Mouse (Mus musculus): ENCODE results near the gene Vstm2l. TPM values are rescaled to one million over a fixed set of nuclear protein-coding genes. Genes with fewer than 3 reads are reported as not detected.

Vstm2l gene
- polyA plus RNA-seq, 1 experiment from 2014 or later, result 0.74 TPM

DNA sequence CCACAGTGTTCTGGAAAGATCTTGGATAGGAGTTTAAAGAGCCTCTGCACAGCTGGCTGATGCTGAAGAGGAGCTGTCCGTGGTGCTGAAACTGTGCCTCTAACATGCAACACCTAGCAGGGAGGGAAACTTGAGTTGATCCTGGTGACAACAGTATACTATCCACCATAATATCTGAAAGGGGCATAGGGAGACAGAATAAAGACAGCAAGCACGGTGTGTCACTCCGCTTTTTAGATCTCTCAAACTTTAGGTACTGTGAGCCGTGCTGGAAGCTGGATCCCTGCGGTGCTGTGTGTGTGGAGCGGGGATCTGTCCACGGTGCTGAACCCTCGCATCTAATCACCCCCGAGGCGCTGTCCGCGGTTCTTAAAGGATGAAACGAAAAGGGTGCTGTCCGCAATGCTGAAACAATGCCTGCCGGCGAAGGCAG is 1.2 kb upstream of the Vstm2l start:
- peak; percentile 70; the same call in 1 of the 2 replicates for ATAC-seq (replicated peaks; ENCODE audit: low FRiP score)
- H3K9ac ChIP-seq, result no peak overlapping the region
- peaks cover 11% of the 10 kb centered on the region for H3K4me1 ChIP-seq
- H3K27ac ChIP-seq, result no peak overlapping the region
- H3K4me3 ChIP-seq (replicated peaks), result no peak overlapping the region
- H3K36me3 ChIP-seq, result no peaks in the 10 kb centered on the region
- H3K4me2 ChIP-seq, result no peak overlapping the region
- peaks cover 53% of the 10 kb centered on the region for H3K27me3 ChIP-seq
- no peaks in the 10 kb centered on the region for H3K9me3 ChIP-seq (replicated peaks)
- 1% methylated on average over 16 of the region's 16 CpGs for WGBS

DNA sequence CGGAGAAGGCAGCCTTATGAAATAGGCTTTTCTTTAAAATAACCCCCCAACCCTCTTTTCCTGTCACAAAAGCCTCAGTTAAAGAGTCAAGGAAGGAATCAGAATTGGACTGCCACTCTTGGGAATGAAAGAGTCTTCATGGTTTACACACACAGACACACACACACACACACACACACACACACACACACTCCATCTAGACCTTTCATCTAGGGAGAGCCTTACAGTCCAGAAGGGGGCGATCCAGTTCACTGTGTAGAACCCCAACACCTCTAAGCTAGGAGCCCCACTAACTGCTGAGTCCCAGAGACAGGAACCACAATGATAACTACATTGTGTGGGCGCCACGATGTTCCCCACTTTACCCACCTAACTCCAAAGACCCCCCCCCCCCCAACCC is 748 bp upstream of the Vstm2l start:
- no peak for ATAC-seq (replicated peaks; ENCODE audit: low FRiP score)
- Histone ChIP-seq H3K4me1 (peaks cover 11% of the 10 kb centered on the region), H3K9me3 (replicated peaks) (no peaks in the 10 kb centered on the region), H3K4me2 (peak overlapping the region; percentile 68; the same call in 1 of the 2 replicates), H3K27me3 (peaks cover 56% of the 10 kb centered on the region), H3K27ac (no peak overlapping the region), H3K36me3 (no peaks in the 10 kb centered on the region), H3K4me3 (replicated peaks) (no peak overlapping the region), H3K9ac (no peak overlapping the region)
- WGBS, result 3% methylated on average over 4 of the region's 4 CpGs

DNA sequence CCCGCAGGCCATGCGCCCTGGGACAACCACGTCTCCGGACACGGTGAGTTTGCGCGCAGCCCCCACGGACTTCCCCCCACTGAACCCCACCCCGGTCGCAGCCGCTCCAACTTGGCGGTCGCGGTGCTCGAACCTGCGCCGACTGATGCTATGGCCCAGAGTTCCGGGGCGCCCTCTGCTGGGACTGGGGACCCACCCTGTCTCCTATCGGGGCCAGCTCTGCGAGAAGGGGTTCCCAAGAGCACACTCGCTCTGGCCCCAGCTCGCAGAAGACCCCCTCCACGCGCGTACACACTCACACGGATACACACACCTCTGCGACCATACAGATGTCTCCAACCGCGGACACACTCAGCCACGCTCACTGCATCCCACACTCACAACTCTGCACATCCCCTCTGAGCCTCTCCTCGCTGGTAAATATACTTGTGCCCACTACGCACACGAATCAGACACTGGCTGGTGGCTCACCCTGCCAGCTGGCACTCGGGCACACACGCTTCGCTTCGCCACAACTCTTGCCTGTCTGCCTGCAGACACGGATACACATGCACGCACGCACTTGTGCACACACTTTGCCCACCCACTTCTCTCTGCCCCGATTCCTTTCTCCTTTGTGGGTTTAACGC is 550 bp downstream of the Vstm2l start:
- ATAC-seq (replicated peaks; ENCODE audit: low FRiP score), result no peak
- 39% methylated on average over 43 of the region's 43 CpGs for WGBS
- peaks cover 11% of the 10 kb centered on the region for H3K4me1 ChIP-seq
- H3K27me3 ChIP-seq, result peaks cover 66% of the 10 kb centered on the region
- no peaks in the 10 kb centered on the region for H3K9me3 ChIP-seq (replicated peaks)
- peak overlapping the region; percentile 68 for H3K4me2 ChIP-seq
- peak overlapping the region; percentile 41 for H3K4me3 ChIP-seq (replicated peaks)
- H3K27ac ChIP-seq, result no peak overlapping the region
- no peaks in the 10 kb centered on the region for H3K36me3 ChIP-seq
- no peak overlapping the region for H3K9ac ChIP-seq

DNA sequence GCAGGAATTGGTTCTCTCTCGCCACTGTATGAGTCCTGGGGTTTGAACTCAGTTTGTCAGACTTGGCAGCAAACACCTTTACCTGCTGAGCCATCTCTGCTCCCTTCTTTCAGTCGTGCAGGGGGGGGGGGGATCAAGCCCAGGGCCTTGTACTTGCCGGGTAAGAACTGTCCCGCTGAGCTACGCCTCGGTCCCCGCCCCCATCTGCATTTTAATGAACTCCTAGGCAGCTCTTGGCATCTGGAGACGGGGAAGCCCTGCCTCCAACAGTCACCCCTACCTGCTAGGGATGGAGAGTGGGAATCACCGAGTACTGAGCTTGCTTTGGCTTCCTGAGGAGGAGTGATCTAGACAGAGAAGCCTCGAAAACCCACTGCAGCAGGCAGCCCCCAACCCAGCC is 4.1 kb downstream of the Vstm2l start:
- Histone ChIP-seq H3K27ac (no peak overlapping the region), H3K36me3 (no peaks in the 10 kb centered on the region), H3K4me2 (no peak overlapping the region), H3K9ac (no peak overlapping the region), H3K4me3 (replicated peaks) (no peak overlapping the region), H3K4me1 (peaks cover 22% of the 10 kb centered on the region), H3K9me3 (replicated peaks) (no peaks in the 10 kb centered on the region), H3K27me3 (peaks cover 82% of the 10 kb centered on the region)
- ATAC-seq (replicated peaks; ENCODE audit: low FRiP score), result no peak
- 17% methylated on average over 10 of the region's 10 CpGs for WGBS

DNA sequence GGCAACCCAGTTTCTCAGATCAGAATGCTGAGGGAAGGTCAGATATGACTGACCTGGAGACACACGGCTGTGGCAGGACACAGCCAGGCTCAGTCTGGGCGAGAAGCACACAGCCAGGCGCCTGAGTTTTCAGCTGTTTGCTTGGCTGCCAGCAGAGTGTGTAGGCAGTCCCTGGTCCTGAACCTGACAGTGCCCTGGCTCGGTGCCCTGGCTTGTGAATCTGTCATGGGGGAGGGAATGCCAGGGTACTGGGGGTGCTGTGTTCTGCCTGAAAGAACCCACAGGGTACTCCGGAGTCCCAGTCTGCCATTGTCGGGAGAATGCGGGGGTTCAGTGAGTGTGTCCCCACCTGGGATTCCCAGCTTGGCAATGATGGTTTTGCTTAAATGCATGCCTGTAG is 7.1 kb downstream of the Vstm2l start:
- Histone ChIP-seq H3K4me2 (no peak overlapping the region), H3K4me3 (replicated peaks) (no peak overlapping the region), H3K9me3 (replicated peaks) (no peaks in the 10 kb centered on the region), H3K9ac (no peak overlapping the region), H3K4me1 (peaks cover 26% of the 10 kb centered on the region), H3K36me3 (no peaks in the 10 kb centered on the region), H3K27me3 (peaks cover 61% of the 10 kb centered on the region), H3K27ac (no peak overlapping the region)
- WGBS, result 66% methylated on average over 7 of the region's 7 CpGs
- ATAC-seq (replicated peaks; ENCODE audit: low FRiP score), result no peak

DNA sequence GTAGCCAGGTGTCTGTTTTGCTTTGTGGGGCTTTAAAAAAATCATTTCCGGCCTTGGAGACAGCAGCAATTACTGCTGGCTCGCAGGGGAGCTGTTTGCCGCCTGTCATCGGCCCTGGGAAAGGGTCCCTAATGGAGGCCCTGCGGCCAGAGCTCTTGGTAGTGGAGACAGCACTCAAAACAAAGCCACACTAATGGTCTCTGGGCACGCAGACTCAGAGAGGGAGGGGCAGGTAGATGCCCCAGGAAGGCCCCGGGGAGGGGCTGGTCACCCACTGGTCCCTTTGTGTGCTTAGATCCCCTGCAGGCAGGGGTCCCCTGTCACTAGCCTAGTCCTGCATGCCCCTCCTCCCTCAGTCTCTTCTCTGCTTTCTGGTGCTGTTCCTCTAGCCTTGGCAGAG is 9.0 kb downstream of the Vstm2l start:
- no peaks in the 10 kb centered on the region for H3K36me3 ChIP-seq
- H3K9me3 ChIP-seq (replicated peaks), result no peaks in the 10 kb centered on the region
- 0 out of 2 replicates have a peak overlapping the region, but pooled peaks have one; percentile 4 for H3K27ac ChIP-seq
- H3K4me1 ChIP-seq, result peaks cover 39% of the 10 kb centered on the region
- H3K27me3 ChIP-seq, result peaks cover 55% of the 10 kb centered on the region
- H3K9ac ChIP-seq, result no peak overlapping the region
- no peak overlapping the region for H3K4me3 ChIP-seq (replicated peaks)
- peak overlapping the region; percentile 3; the same call in 1 of the 2 replicates for H3K4me2 ChIP-seq
- 3% methylated on average over 7 of the region's 7 CpGs for WGBS
- no peak for ATAC-seq (replicated peaks; ENCODE audit: low FRiP score)

DNA sequence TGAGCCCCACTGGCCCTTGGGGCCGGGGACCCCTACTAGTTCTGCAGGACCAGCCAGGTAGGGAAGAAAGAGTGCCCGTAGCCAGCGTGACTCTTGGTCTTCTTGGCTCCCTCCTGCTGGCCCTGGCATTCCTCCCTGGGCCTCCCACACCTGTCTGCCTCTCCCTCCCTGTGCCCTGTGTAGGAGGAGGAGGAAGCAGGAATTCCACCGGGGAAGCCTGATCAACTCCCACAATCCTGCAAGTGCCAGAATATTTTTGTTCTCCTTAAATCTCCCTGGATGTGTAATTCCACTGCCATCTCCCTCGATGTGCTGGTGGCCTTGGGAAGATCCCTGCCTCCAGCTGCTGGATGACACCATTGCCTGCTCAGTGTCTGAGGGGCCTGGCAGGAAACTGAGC is 10.1 kb downstream of the Vstm2l start:
- H3K9ac ChIP-seq, result no peak overlapping the region
- H3K4me1 ChIP-seq, result peaks cover 39% of the 10 kb centered on the region
- no peak overlapping the region for H3K4me2 ChIP-seq
- no peak overlapping the region for H3K4me3 ChIP-seq (replicated peaks)
- peaks cover 46% of the 10 kb centered on the region for H3K27me3 ChIP-seq
- no peaks in the 10 kb centered on the region for H3K36me3 ChIP-seq
- no peaks in the 10 kb centered on the region for H3K9me3 ChIP-seq (replicated peaks)
- ATAC-seq (replicated peaks; ENCODE audit: low FRiP score), result no peak
- 33% methylated on average over 5 of the region's 5 CpGs for WGBS
- H3K27ac ChIP-seq, result no peak overlapping the region

DNA sequence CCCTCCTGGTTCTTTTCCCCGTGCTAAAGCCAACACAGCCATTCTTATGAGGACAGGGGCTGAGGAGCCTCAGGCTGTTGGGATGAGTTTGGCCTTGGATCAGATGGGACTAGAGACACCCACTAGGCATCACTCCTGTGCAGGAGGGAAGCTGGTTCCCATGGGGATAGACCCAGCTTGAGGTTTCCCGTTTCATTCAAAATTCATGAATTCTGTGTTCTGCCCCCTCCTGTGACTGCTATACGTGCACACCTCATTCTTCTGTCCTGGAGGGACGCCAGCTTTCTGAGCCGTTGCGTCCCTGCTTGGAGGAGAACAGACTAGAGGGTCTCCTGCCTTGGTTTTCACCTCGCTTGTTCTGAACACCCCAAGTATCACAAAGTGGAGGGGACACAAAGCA is 12.0 kb downstream of the Vstm2l start:
- H3K27me3 ChIP-seq, result peaks cover 34% of the 10 kb centered on the region
- peaks cover 39% of the 10 kb centered on the region for H3K4me1 ChIP-seq
- no peak overlapping the region for H3K27ac ChIP-seq
- H3K4me3 ChIP-seq (replicated peaks), result no peak overlapping the region
- no peaks in the 10 kb centered on the region for H3K9me3 ChIP-seq (replicated peaks)
- H3K9ac ChIP-seq, result no peak overlapping the region
- 54% methylated on average over 7 of the region's 7 CpGs for WGBS
- H3K4me2 ChIP-seq, result no peak overlapping the region
- no peak for ATAC-seq (replicated peaks; ENCODE audit: low FRiP score)
- no peaks in the 10 kb centered on the region for H3K36me3 ChIP-seq

DNA sequence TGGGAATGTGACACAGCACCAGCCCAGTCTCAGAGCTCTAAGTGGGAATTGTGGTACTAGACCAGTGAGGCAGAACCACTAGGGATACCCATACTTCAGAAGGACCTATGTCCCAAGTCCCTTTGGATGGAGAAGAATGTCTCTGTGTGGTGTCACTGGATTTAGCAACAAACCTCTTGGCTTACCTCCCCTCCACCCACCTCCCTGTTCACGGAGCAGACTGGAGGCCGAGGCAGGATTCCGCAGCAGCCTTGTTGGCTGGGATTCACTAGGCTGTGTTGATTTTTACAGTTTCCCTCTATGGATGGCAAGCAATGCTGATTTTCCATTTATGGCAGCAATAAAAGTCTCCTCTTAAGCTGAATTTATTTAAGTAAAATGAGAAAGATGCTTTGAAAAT is 12.5 kb downstream of the Vstm2l start:
- Histone ChIP-seq H3K36me3 (no peaks in the 10 kb centered on the region), H3K9me3 (replicated peaks) (no peaks in the 10 kb centered on the region), H3K9ac (no peak overlapping the region), H3K27me3 (peaks cover 30% of the 10 kb centered on the region), H3K4me3 (replicated peaks) (no peak overlapping the region), H3K27ac (no peak overlapping the region), H3K4me1 (peaks cover 39% of the 10 kb centered on the region), H3K4me2 (no peak overlapping the region)
- ATAC-seq (replicated peaks; ENCODE audit: low FRiP score), result no peak
- WGBS, result 84% methylated on average over 3 of the region's 3 CpGs

DNA sequence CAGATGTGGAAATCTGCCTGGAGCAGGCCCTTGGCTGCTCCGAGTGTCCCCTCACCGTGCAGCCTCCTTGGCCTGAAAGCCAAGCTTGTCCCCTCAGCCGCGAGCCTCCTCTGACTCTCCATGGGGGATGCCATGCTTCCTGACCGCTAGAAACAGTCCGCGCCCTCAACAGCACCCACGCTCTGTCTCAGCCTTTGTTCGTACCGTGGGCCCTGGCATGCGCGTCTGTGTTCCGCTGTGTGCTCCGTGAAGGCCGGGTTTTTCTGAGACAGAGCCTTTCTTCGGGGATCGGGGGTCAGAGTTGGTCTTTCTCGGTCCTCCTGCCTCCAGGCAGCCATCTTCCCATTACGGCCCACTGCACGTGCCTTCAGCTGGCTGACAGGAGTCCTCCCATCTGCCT is 12.9 kb downstream of the Vstm2l start:
- H3K4me3 ChIP-seq (replicated peaks), result no peak overlapping the region
- H3K36me3 ChIP-seq, result no peaks in the 10 kb centered on the region
- no peak overlapping the region for H3K9ac ChIP-seq
- ATAC-seq (replicated peaks; ENCODE audit: low FRiP score), result no peak
- H3K27me3 ChIP-seq, result peaks cover 25% of the 10 kb centered on the region
- no peaks in the 10 kb centered on the region for H3K9me3 ChIP-seq (replicated peaks)
- WGBS, result 44% methylated on average over 20 of the region's 20 CpGs
- H3K27ac ChIP-seq, result no peak overlapping the region
- H3K4me2 ChIP-seq, result 0 out of 2 replicates have a peak overlapping the region, but pooled peaks have one; percentile 21
- peaks cover 39% of the 10 kb centered on the region for H3K4me1 ChIP-seq

DNA sequence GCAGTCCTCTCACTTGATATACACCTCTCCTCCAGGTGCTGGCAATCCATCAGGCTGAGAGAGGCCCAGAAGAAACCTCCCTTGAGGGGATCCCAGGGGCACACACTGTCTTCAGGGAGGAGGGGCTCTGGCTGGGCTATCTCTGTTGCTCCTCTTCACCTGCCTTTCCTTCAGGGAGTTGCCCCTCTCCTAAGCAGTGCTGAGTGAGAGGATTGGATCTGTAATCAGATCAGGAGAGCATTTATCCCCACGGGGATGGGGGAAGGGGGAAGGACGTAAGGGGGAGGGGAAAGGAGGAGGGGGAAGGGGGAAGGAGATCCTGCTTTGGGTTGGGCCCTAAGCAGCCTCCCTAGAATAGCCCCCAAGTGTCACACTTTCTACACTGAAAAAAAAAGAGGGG is 13.4 kb downstream of the Vstm2l start:
- H3K4me2 ChIP-seq, result no peak overlapping the region
- H3K36me3 ChIP-seq, result no peaks in the 10 kb centered on the region
- no peak overlapping the region for H3K9ac ChIP-seq
- no peak overlapping the region for H3K27ac ChIP-seq
- H3K4me3 ChIP-seq (replicated peaks), result no peak overlapping the region
- peaks cover 22% of the 10 kb centered on the region for H3K27me3 ChIP-seq
- ATAC-seq (replicated peaks; ENCODE audit: low FRiP score), result 0 out of 2 replicates have a peak, but pooled peaks have one; percentile 11
- H3K9me3 ChIP-seq (replicated peaks), result no peaks in the 10 kb centered on the region
- WGBS, result 19% methylated on average over 2 of the region's 2 CpGs
- peaks cover 35% of the 10 kb centered on the region for H3K4me1 ChIP-seq

DNA sequence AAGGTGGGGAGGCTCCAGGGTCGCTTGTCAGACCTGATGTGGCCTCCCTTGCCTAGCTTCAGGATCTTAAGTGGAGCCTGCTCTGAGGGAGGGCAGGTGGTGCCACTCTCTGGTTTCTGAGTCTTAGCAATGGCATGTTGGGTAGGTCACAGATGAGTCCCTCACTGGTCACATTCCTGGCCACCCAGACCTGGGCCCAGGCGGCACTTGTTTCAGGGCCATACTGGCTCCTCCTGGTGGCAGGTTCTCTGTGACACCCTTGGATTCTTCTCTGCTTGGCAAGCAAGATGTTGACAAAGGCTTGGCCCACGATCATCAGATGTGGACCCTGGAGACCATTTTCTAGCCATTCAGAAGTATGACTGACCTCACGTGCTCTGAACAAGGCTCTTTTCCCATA is 18.2 kb downstream of the Vstm2l start:
- Histone ChIP-seq H3K4me1 (peaks cover 8% of the 10 kb centered on the region; the same call in 1 of the 2 replicates), H3K27ac (no peak overlapping the region), H3K27me3 (peaks cover 5% of the 10 kb centered on the region; the same call in 1 of the 2 replicates), H3K36me3 (no peaks in the 10 kb centered on the region), H3K9me3 (replicated peaks) (no peaks in the 10 kb centered on the region), H3K4me3 (replicated peaks) (no peak overlapping the region), H3K9ac (no peak overlapping the region), H3K4me2 (no peak overlapping the region)
- ATAC-seq (replicated peaks; ENCODE audit: low FRiP score), result no peak
- WGBS, result 73% methylated on average over 4 of the region's 4 CpGs
